Mouse (Mus musculus) kidney, postnatal 36 days (tissue): Measurements from ENCODE around the gene Gm13723.

Source experiments
- DNase-seq, 2 experiments: peaks; one replicate each; pipeline ENCODE4 v3.0.0; 2021 to 2022; ENCODE audit warnings: mixed read lengths in 2 of 2

The Gm13723 gene

GRCm38 (mm10) chr2:86874702-86875101 is at the start of gene Gm13723:
Gene Gm13723, minus strand, starts transcription at chr2:86874802.
- no peak for DNase-seq

- no peak for DNase-seq
Observed at GRCm38 (mm10) chr2:86905647-86906046, 31.0 kb upstream of the Gm13723 start.

DNA sequence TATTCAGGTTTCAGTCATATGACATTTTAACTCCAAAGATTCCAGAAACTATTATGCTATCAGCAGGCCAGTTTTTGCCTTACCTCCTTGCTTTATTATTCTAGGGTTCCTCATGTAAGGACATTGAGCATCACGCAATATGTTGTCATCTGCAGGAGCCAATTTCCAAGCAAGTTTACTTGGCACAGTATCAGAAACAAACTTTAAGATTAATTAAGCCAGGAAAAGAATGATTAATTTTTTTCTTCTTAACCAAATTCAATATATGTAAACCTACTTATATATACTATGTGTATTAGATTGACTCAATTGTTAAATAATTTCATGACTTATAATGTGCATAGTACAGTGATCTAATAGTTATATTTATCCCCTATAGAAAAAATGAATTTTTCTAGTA is 17.5 kb upstream of the Gm13723 start, which contains the start of gene Olfr1097:
Gene Olfr1097, minus strand, starts transcription at position 101 of the 400 bp plus-strand sequence.
- no peak for DNase-seq

GRCm38 (mm10) chr2:86851596-86851995 is 23.0 kb downstream of the Gm13723 start, which contains the start of gene Olfr1095:
Gene Olfr1095, minus strand, starts transcription at chr2:86851696.
- DNase-seq: no peak

DNA sequence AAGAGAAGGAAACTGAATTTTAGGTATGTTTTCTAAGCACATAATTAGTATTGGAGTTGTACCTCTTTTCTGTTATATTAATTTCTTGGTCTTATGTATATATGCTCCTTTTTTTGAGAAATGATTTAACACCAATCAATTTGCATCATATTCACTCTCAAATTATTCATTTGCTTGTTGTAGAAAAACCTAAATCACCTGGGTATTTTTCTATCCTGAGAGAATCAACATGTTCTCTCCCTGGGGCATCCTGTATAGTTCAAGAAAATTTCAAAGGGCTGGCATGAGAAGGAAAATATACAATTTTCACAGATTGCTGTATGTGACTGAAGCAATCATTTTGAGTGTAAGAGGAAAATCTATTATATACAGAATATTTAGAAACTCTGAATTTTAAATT is 50.2 kb downstream of the Gm13723 start, which contains the start of gene Olfr1094:
Gene Olfr1094, plus strand, starts transcription at position 301 of the 400 bp plus-strand sequence.
- no peak for DNase-seq
